Mouse (Mus musculus): Measurements from ENCODE around the gene Sectm1b.
"Not testable (repeated sequence)": the region's sequence is repeated elsewhere in the genome, so short reads cannot be mapped to it uniquely, and the experiment has no call there.

Sectm1b gene

GRCm38 (mm10) chr11:121075655-121076054, 12.3 kb upstream of the Sectm1b start:
- DNase-seq (ENCODE audit: low read depth in 1 of 2, low spot score in 2 of 2), result no peak

GRCm38 (mm10) chr11:121069662-121070061, 6.3 kb upstream of the Sectm1b start:
- not testable (repeated sequence) for DNase-seq (ENCODE audit: low read depth in 1 of 2, low spot score in 2 of 2)

- no peak for DNase-seq (ENCODE audit: low read depth in 1 of 2, low spot score in 2 of 2)
These were observed 4.5 kb upstream of the Sectm1b start for GRCm38 (mm10) chr11:121067895-121068294.

GRCm38 (mm10) chr11:121064197-121064596, 828 bp upstream of the Sectm1b start:
- no peak for DNase-seq (ENCODE audit: low read depth in 1 of 2, low spot score in 2 of 2)

GRCm38 (mm10) chr11:121061615-121062014, 1.8 kb downstream of the Sectm1b start:
- no peak for DNase-seq (ENCODE audit: low read depth in 1 of 2, low spot score in 2 of 2)

GRCm38 (mm10) chr11:121060401-121061067, 2.8 kb downstream of the Sectm1b start:
- DNase-seq (ENCODE audit: low read depth in 1 of 2, low spot score in 2 of 2), result not testable (repeated sequence)

- no peak for DNase-seq (ENCODE audit: low read depth in 1 of 2, low spot score in 2 of 2)
These were observed 3.9 kb downstream of the Sectm1b start for GRCm38 (mm10) chr11:121059471-121059870.

- no peak for DNase-seq (ENCODE audit: low read depth in 1 of 2, low spot score in 2 of 2)
These were observed 4.4 kb downstream of the Sectm1b start for GRCm38 (mm10) chr11:121058956-121059355.

- no peak for DNase-seq (ENCODE audit: low read depth in 1 of 2, low spot score in 2 of 2)
These were observed 5.2 kb downstream of the Sectm1b start for GRCm38 (mm10) chr11:121058122-121058521.

GRCm38 (mm10) chr11:121056536-121057236, 6.7 kb downstream of the Sectm1b start:
- no peak for DNase-seq (ENCODE audit: low read depth in 1 of 2, low spot score in 2 of 2)

GRCm38 (mm10) chr11:121053536-121053935, 9.8 kb downstream of the Sectm1b start:
- DNase-seq (ENCODE audit: low read depth in 1 of 2, low spot score in 2 of 2), result peak in 1 of 2 experiments; percentile 48

- no peak for DNase-seq (ENCODE audit: low read depth in 1 of 2, low spot score in 2 of 2)
These were observed 11.0 kb downstream of the Sectm1b start for GRCm38 (mm10) chr11:121052387-121052786.

- DNase-seq (ENCODE audit: low read depth in 1 of 2, low spot score in 2 of 2), result no peak
These were observed 11.6 kb downstream of the Sectm1b start for GRCm38 (mm10) chr11:121051793-121052192.

GRCm38 (mm10) chr11:121049840-121050239, 13.5 kb downstream of the Sectm1b start:
- no peak for DNase-seq (ENCODE audit: low read depth in 1 of 2, low spot score in 2 of 2)

- DNase-seq (ENCODE audit: low read depth in 1 of 2, low spot score in 2 of 2), result no peak
These were observed 15.5 kb downstream of the Sectm1b start for GRCm38 (mm10) chr11:121047826-121048399.

- DNase-seq (ENCODE audit: low read depth in 1 of 2, low spot score in 2 of 2), result no peak
These were observed 18.1 kb downstream of the Sectm1b start for GRCm38 (mm10) chr11:121045286-121045685.

- not testable (repeated sequence) for DNase-seq (ENCODE audit: low read depth in 1 of 2, low spot score in 2 of 2)
These were observed 20.3 kb downstream of the Sectm1b start for GRCm38 (mm10) chr11:121043025-121043424.

- no peak for DNase-seq (ENCODE audit: low read depth in 1 of 2, low spot score in 2 of 2)
These were observed 20.9 kb downstream of the Sectm1b start for GRCm38 (mm10) chr11:121042480-121042879.

GRCm38 (mm10) chr11:121041636-121042035, 21.7 kb downstream of the Sectm1b start:
- no peak for DNase-seq (ENCODE audit: low read depth in 1 of 2, low spot score in 2 of 2)

- DNase-seq (ENCODE audit: low read depth in 1 of 2, low spot score in 2 of 2), result peak; percentile 27 to 64
These were observed 22.2 kb downstream of the Sectm1b start for GRCm38 (mm10) chr11:121041212-121041611.

GRCm38 (mm10) chr11:121039302-121039701, 24.1 kb downstream of the Sectm1b start, which contains the start of gene Cd7:
TSS of gene Cd7 (minus strand) at chr11:121039418.
- DNase-seq (ENCODE audit: low read depth in 1 of 2, low spot score in 2 of 2), result no peak

Data from monocyte, adult 2 months (primary cell).